Mouse (Mus musculus) liver, postnatal 0 days (tissue): ENCODE measurements around the gene Eml2. TPM values are rescaled to one million over a fixed set of nuclear protein-coding genes. Genes with fewer than 3 reads are reported as not detected.

Experiments used
- ATAC-seq: fragments of 200-750 bp; cut with Nextera tagmentation; 2 replicates; pipeline ENCODE4 v1.8.0; 2017; ENCODE audit warnings: mild to moderate bottlenecking, moderate library complexity
- DNase-seq: peaks from one replicate; pipeline ENCODE4 v3.0.0-alpha.2; 2016
- H3K27ac ChIP-seq: fragments of 300-500 bp; sonication (generic); 2 replicates; pipeline ENCODE4 v1.5.1; 2014; ENCODE audit warnings: antibody characterized with exemption, moderate library complexity, mild to moderate bottlenecking, low read depth
- H3K27me3 ChIP-seq: fragments of 300-500 bp; sonication (generic); 2 replicates; pipeline ENCODE4 v1.6.1; 2014; ENCODE audit warnings: low read length, control low read depth, mixed read lengths; ENCODE audit not compliant: insufficient read depth
- H3K36me3 ChIP-seq: fragments of 300-500 bp; sonication (generic); replicated peaks from 2 replicates; pipeline ENCODE4 v1.6.1; 2014; ENCODE audit warnings: mild to moderate bottlenecking, control low read depth, low read length, moderate library complexity, mixed read lengths; ENCODE audit not compliant: insufficient read depth
- H3K4me1 ChIP-seq: fragments of 300-500 bp; sonication (generic); 2 replicates; pipeline ENCODE4 v1.6.1; 2014; ENCODE audit warnings: antibody characterized with exemption, mild to moderate bottlenecking, control low read depth; ENCODE audit not compliant: insufficient read depth
- H3K4me2 ChIP-seq: fragments of 300-500 bp; sonication (generic); 2 replicates; pipeline ENCODE4 v1.6.1; 2014; ENCODE audit warnings: low read depth, mild to moderate bottlenecking, low read length, moderate library complexity, mixed read lengths
- H3K4me3 ChIP-seq: fragments of 300-500 bp; sonication (generic); 2 replicates; pipeline ENCODE4 v1.5.1; 2014; ENCODE audit warnings: low read depth, low read length
- H3K9ac ChIP-seq: fragments of 300-500 bp; sonication (generic); replicated peaks from 2 replicates; pipeline ENCODE4 v1.6.1; 2014; ENCODE audit warnings: mild to moderate bottlenecking, moderate library complexity
- H3K9me3 ChIP-seq: fragments of 300-500 bp; sonication (generic); 2 replicates; pipeline ENCODE4 v1.6.1; 2016; ENCODE audit warnings: mild to moderate bottlenecking, control low read depth, low read length, mixed read lengths
- CTCF ChIP-seq: sonication (generic); IDR thresholded peaks from 2 replicates; pipeline ENCODE4 v1.5.1; 2016; ENCODE audit warnings: antibody characterized with exemption, low read depth
- EP300 ChIP-seq: IDR thresholded peaks from 2 replicates; pipeline ENCODE4 v1.6.1; 2016; ENCODE audit warnings: antibody characterized with exemption, low read depth, mild to moderate bottlenecking
- WGBS: fragments of 180-500 bp; shearing (Covaris S2); extraction: QIAGEN DNeasy Blood & Tissue Kit; methylation state at CpG from one replicate; pipeline ENCODE4 v1.1.7; 2014; ENCODE audit not compliant: insufficient replicate concordance; 5-methylcytosine and 5-hydroxymethylcytosine counted together
- polyA plus RNA-seq: library from polyadenylated mRNA; unstranded; fragments of >200 nt; fragmentation: Nextera tagmentation; extraction: Ambion mirVana; gene quantifications from 2 replicates; pipeline ENCODE4 v1.2.1, GENCODE M21; 2015

The Eml2 gene
- polyA plus RNA-seq, 1 experiment from 2014 or later: 3.3 TPM

GRCm38 (mm10) chr7:19201660-19202059 is 25.4 kb downstream of the Eml2 start:
- Histone ChIP-seq H3K4me3 (no peak overlapping the region), H3K27ac (no peak overlapping the region), H3K9ac (no peak overlapping the region), H3K9me3 (no peaks in the 10 kb centered on the region), H3K4me2 (no peak overlapping the region), H3K36me3 (peaks cover 17% of the 10 kb centered on the region), H3K4me1 (no peaks in the 10 kb centered on the region), H3K27me3 (no peaks in the 10 kb centered on the region)
- no peak for ATAC-seq
- 71% methylated on average over 15 of the region's 15 CpGs for WGBS
- no peak for DNase-seq
- TF ChIP-seq CTCF (no peak), EP300 (no peak)

DNA sequence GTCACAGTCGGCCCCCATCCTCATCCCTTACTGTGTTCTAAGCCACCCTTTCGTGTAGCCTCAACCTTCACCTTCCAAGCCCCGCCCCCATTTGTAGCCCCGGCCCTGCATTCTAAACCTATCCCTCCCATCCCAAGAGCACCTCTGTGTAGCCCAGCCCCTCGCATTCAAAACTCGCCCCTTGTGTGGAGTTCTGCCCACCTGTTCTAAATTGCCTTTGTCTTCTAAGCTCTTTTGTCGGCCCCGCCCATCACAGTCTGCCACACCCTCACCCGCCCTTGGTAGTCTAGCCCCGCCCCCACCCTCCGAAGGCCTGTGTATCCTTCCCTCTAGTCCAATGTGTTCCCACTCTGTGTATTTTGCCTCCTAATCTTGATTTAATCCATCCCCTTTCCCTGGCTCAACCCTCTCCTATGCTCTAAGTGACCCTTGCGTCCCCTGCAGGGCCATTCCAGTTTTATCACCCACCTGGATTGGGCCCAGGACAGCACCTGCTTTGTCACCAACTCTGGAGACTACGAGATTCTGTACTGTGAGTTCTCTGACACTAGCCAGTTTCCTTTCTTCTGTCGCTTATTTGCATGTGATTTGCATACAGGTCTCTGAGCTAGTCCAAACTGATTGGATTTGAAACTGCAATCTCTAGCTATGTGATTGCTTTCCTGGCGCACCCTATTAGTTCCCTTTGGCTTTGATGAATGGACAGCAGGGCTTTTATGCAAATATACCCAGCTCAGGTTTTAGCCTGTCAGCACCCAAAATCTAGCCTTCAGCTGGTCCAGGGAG is 26.0 kb downstream of the Eml2 start:
- no peak overlapping the region for H3K9ac ChIP-seq
- DNase-seq: no peak
- H3K27ac ChIP-seq: no peak overlapping the region
- no peaks in the 10 kb centered on the region for H3K4me1 ChIP-seq
- H3K27me3 ChIP-seq: no peaks in the 10 kb centered on the region
- no peak for ATAC-seq
- no peak overlapping the region for H3K4me2 ChIP-seq
- H3K9me3 ChIP-seq: no peaks in the 10 kb centered on the region
- WGBS: 72% methylated on average over 15 of the region's 15 CpGs
- H3K36me3 ChIP-seq: peaks cover 14% of the 10 kb centered on the region
- no peak for TF ChIP-seq CTCF
- TF ChIP-seq EP300: no peak
- H3K4me3 ChIP-seq: no peak overlapping the region

- no peak overlapping the region for H3K4me2 ChIP-seq
- H3K4me1 ChIP-seq: peaks cover 9% of the 10 kb centered on the region
- H3K27me3 ChIP-seq: peaks cover 20% of the 10 kb centered on the region
- H3K9me3 ChIP-seq: no peaks in the 10 kb centered on the region
- H3K4me3 ChIP-seq: no peak overlapping the region
- H3K9ac ChIP-seq: no peak overlapping the region
- no peak for DNase-seq
- WGBS: 74% methylated on average over 13 of the region's 13 CpGs
- peaks cover 6% of the 10 kb centered on the region; the same call in 1 of the 2 replicates for H3K36me3 ChIP-seq
- TF ChIP-seq EP300: no peak
- no peak for TF ChIP-seq CTCF
- H3K27ac ChIP-seq: no peak overlapping the region
- ATAC-seq: no peak
These were observed 32.1 kb downstream of the Eml2 start for GRCm38 (mm10) chr7:19208201-19208910.

GRCm38 (mm10) chr7:19208944-19209472 is 32.8 kb downstream of the Eml2 start:
- ATAC-seq: no peak
- Histone ChIP-seq H3K36me3 (peaks cover 6% of the 10 kb centered on the region; the same call in 1 of the 2 replicates), H3K9ac (no peak overlapping the region), H3K4me1 (peaks cover 9% of the 10 kb centered on the region), H3K27ac (no peak overlapping the region), H3K4me2 (no peak overlapping the region), H3K9me3 (no peaks in the 10 kb centered on the region), H3K27me3 (peaks cover 21% of the 10 kb centered on the region), H3K4me3 (no peak overlapping the region)
- DNase-seq: no peak
- TF ChIP-seq EP300 (no peak), CTCF (peak; percentile 85)
- WGBS: 49% methylated on average over 7 of the region's 7 CpGs

DNA sequence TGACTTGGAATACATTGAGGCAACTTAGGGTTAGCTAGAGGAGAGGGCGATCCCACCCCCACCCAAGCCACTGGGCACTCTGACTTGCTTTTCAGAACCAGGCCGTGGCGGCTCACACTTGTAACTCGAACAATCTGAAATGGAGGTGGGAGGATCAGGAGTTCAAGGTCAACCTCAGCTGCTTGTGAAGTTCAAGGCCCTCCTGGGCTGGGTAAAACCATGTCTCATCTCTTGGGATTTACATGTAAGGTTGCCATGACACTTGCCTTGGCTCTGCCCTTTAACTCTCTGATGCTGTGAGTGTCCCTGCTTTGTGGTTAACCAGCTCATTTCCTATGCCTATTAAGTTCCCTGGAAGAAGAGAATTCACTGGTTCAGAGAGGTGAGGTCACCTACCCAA is 33.3 kb downstream of the Eml2 start:
- WGBS: 66% methylated on average over 4 of the region's 4 CpGs
- H3K4me3 ChIP-seq: no peak overlapping the region
- H3K9ac ChIP-seq: no peak overlapping the region
- TF ChIP-seq EP300 (no peak), CTCF (no peak)
- no peaks in the 10 kb centered on the region for H3K9me3 ChIP-seq
- no peak for DNase-seq
- peaks cover 21% of the 10 kb centered on the region for H3K27me3 ChIP-seq
- no peak overlapping the region for H3K4me2 ChIP-seq
- peaks cover 9% of the 10 kb centered on the region for H3K4me1 ChIP-seq
- no peak for ATAC-seq
- H3K27ac ChIP-seq: no peak overlapping the region
- peaks cover 2% of the 10 kb centered on the region; the same call in 1 of the 2 replicates for H3K36me3 ChIP-seq

- TF ChIP-seq CTCF (peak; percentile 57), EP300 (no peak)
- H3K4me1 ChIP-seq: peaks cover 9% of the 10 kb centered on the region
- ATAC-seq: no peak
- H3K4me3 ChIP-seq: no peak overlapping the region
- no peak overlapping the region for H3K9ac ChIP-seq
- H3K9me3 ChIP-seq: no peaks in the 10 kb centered on the region
- no peak overlapping the region for H3K4me2 ChIP-seq
- 77% methylated on average over 5 of the region's 5 CpGs for WGBS
- peaks cover 23% of the 10 kb centered on the region for H3K27me3 ChIP-seq
- peak; percentile 32 for DNase-seq
- H3K27ac ChIP-seq: no peak overlapping the region
- H3K36me3 ChIP-seq: peaks cover 2% of the 10 kb centered on the region; the same call in 1 of the 2 replicates
These were observed 33.8 kb downstream of the Eml2 start for GRCm38 (mm10) chr7:19210010-19210409.
